Mouse (Mus musculus): ENCODE data around the gene Inpp5b. TPM values are rescaled to one million over a fixed set of nuclear protein-coding genes. Genes with fewer than 3 reads are reported as not detected.

The Inpp5b gene
- total RNA-seq, 4 experiments from 2014 or later, result 45.2 to 60.9 (median 49.3) TPM

GRCm38 (mm10) chr4:124765802-124766565, 24.3 kb downstream of the Inpp5b start:
- DNase-seq (ENCODE audit: low spot score in 2 of 2), result peak in 1 of 2 experiments; percentile 38

GRCm38 (mm10) chr4:124766566-124766940, 24.9 kb downstream of the Inpp5b start:
- DNase-seq (ENCODE audit: low spot score in 2 of 2), result no peak

GRCm38 (mm10) chr4:124768963-124769591, 27.4 kb downstream of the Inpp5b start:
- DNase-seq (ENCODE audit: low spot score in 2 of 2), result peak in 1 of 2 experiments; percentile 27

- DNase-seq (ENCODE audit: low spot score in 2 of 2), result peak; percentile 33 to 34
Measured at GRCm38 (mm10) chr4:124770624-124771023, 29.0 kb downstream of the Inpp5b start.

- no peak for DNase-seq (ENCODE audit: low spot score in 2 of 2)
Measured at GRCm38 (mm10) chr4:124772125-124772524, 30.5 kb downstream of the Inpp5b start.

DNA sequence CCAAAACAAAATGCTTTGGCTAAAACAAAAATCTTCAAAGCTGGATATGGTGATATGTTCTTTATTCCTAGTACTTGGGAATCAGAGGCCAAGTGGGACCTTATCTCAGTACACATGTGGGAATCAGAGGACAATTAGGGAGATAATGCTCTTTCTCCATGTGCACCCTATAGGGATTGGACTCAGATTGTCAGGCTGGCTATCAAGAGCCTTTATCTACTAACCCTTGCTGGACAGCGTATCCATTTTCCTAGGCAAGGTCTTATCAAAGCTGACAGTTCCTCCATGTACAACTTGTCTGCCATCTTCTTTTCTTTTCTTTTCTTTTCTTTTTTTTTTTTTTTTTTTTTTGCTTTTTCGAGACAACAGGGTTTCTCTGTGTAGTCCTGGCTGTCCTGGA, 31.8 kb downstream of the Inpp5b start:
- no peak for DNase-seq (ENCODE audit: low spot score in 2 of 2)

GRCm38 (mm10) chr4:124773995-124774394, 32.3 kb downstream of the Inpp5b start:
- no peak for DNase-seq (ENCODE audit: low spot score in 2 of 2)

DNA sequence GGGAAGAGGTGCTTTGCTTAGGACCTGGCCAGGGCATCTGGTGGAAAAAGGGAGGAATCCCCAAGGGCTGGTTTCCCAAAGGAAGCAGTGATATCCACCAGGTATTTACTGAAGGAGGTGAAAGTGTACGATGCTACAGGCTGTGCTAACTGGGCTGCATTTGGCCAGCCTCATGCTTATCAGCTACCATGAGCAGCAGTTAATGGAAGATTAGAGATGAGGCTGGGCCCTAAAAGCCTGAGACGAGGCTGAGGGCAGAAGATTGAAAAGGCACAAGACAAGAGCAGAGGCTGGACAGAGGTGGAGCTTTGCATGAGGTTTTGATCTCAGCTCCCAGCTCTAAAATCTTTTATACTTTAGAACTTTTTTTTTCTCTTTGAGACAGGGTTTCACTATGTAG, 32.8 kb downstream of the Inpp5b start:
- DNase-seq (ENCODE audit: low spot score in 2 of 2), result no peak

DNA sequence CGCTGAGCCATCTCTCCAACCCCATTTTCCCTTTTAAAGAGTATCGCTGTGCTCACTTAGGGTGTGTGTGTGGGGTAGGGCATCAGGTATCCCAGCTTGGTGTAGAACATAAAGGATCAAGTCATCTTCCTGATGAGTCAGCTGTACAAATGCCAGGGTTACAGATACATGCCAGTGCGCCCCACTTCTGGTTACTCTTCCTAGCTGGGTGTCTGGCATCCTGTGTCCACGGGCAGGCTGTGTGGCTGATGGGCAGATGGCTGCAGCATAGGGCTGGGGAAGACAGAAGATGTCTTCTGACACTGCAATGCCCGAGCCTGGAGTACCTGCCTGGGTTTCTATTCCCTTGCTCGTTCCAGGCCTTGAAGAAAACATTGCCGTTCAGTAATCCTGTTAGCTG, 39.7 kb downstream of the Inpp5b start:
- DNase-seq (ENCODE audit: low spot score in 2 of 2), result no peak

DNA sequence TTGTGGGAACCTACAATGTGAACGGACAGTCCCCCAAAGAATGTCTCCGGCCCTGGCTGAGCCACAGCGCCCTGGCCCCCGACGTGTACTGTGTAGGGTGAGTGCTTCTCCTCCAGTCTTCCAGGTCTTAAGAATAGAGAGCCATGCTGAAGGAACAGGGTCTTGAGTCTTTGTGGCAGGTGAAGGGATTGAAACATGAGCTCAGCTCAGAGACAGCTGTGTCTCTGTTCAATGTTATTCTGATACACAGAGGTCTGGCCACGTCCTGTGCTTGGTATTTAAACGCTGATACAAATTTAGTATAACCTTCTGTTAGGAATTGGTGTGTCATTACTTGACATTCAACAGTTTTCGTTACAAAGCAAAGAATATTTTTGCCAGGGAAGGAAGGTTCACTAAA, 40.7 kb downstream of the Inpp5b start:
- DNase-seq (ENCODE audit: low spot score in 2 of 2), result no peak

GRCm38 (mm10) chr4:124783937-124784336, 42.3 kb downstream of the Inpp5b start:
- no peak for DNase-seq (ENCODE audit: low spot score in 2 of 2)

- DNase-seq (ENCODE audit: low spot score in 2 of 2), result no peak
Measured at GRCm38 (mm10) chr4:124790013-124790412, 48.4 kb downstream of the Inpp5b start.

GRCm38 (mm10) chr4:124792114-124792513, 50.5 kb downstream of the Inpp5b start:
- no peak for DNase-seq (ENCODE audit: low spot score in 2 of 2)

GRCm38 (mm10) chr4:124796141-124796540, 54.5 kb downstream of the Inpp5b start:
- no peak for DNase-seq (ENCODE audit: low spot score in 2 of 2)

GRCm38 (mm10) chr4:124796913-124797312, 55.3 kb downstream of the Inpp5b start:
- DNase-seq (ENCODE audit: low spot score in 2 of 2), result no peak

- peak; percentile 78 to 89 for DNase-seq (ENCODE audit: low spot score in 2 of 2)
Measured at GRCm38 (mm10) chr4:124801552-124802308, 60.1 kb downstream of the Inpp5b start, which contains the start of gene Mtf1. Gene Mtf1 (plus strand): TSS chr4:124802104.

DNA sequence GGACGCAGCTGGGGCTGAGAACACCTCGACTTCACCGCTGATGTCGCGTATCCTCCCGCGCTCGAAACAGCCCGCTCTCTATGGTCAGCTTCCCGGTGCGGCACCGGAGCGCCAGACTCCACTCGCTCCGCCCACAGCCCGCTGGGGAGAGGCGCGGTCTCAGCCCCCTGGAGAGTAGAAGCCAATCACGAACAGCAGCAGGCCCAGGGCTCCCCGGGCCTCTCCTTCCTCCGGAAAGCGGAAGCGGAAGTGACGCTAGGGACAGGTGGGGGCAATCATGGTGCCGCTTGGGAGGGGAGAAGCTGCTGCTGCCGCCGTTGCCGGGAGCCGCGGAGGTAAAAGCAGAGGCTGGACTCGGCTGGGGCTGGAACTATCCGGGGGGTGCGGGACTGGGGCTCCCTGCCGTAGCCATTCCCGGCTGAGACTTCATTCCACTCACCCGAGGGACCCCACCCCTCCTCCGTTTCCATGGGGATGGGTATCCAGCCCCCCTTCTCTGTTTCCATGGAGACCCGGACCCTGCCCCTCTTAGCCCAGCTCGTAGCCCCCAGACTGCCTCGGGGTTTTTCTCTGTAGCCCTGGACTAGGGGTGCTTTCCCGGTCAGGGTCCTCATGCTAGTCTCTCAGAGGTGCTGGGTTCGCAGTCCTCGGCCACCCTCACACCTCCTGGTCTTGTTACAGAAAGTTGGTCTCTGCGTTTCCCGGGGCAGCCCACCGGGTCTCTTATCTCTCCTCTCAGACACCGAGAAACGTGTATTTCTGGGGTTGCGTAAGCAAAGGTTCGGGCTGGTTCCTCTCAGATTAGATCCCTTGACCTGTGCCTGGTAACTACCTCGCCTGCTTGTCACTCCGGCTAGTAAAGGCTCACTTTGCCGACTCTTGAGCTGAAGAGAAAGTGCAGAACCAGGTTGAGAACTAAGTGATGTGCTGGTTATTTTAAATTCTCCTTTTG, 60.9 kb downstream of the Inpp5b start:
- DNase-seq (ENCODE audit: low spot score in 2 of 2), result peak; percentile 93 to 94

DNA sequence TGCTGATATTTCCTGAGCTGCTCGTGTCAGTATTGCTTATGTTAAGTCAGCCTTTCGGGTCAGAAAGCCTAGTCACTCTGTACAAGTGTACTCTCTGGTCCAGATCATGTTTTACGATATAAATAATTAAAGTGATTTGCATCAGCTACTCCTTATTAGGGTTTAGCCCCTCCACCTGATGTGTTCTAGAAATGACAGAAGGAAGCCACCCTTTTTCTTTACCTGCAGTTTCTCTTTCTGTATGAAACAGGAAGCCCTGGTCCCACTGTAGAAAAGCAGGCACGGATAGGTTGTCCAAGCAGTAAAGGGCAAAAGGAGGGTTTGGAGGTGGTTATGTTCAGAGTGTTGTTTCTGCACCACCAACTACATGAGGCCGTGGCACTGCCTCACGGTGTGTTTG, 61.8 kb downstream of the Inpp5b start:
- DNase-seq (ENCODE audit: low spot score in 2 of 2), result no peak

DNA sequence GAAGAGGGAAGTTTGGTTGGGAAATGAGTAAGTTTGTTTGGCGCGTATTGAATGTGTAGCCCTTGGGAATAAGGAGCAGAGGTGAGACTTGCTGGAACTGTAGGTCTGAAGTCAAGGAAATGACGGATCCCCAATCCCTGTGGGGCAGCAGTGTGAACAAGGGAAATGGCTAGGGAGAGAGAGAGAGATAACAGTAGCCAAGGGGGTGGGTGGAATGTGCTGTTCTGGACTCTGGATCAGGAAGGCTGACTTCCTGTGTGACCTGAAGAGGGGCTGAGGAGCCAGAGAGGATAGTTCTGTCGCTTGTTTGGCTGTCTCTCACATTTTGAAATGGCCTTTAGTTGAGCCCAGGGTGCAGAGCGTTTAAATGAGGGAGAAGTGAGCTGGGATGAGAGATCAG, 66.9 kb downstream of the Inpp5b start:
- DNase-seq (ENCODE audit: low spot score in 2 of 2), result no peak

DNA sequence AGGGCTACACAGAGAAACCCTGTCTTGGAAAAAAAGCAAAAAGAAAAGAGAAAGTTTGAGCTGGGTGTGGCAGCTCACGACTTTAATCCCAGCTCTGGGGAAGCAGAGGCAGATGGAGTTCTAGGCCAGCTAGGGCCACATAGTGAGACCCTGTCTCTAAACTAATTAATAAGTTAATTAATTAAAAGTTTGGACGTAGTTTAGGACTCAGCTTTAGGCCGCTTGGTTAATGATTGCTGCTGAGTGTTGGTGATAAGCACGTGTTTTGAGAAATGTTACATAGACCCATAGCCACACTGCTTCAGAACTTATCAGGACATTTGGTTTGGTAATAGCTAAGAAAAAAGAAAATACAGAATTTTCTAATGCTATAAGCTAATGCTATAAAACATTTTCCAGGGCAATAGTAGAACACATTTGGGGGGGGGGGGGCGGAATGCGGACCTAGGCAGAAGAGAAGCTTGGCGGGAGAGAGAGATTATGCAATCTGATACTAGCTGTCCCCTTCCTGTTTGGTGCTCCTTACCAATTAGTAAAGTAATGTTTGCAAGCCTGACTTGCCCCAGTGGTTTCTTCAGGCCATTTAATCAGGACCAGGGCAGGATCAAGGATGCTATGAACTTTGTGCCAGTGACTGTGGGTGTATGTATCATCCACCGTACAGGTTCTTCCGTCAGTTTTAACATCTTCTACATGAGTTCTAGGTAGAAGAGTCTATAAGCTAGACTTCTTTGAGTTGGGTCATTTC, 67.7 kb downstream of the Inpp5b start:
- no peak for DNase-seq (ENCODE audit: low spot score in 2 of 2)
